Mouse (Mus musculus) urinary bladder, postnatal 4 days (tissue): Measurements from ENCODE around the gene Ccdc71.

Experiments used
- DNase-seq, 2 experiments: peaks; one replicate each; pipeline ENCODE4 v3.0.0; 2021 to 2022; ENCODE audit warnings: low spot score in 2 of 2

Ccdc71 gene

DNA sequence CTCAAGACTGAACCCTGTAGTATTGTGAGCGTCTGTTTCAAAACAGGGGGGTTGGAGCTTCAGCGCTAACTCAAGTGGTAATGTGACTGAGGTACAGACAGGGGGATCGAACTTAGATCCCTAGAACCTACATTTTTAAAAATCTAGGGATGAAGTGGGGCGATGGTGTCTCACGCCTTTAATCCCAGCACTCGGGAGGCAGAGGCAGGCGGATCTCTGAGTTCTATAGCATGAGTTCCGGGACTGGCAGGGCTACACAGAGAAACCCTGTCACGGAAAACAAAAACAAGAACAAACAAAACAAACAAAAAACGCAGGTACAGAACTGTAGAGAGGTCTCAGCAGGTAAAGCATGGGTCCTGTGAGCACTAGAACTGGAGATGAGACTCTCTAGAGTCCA is 3.4 kb upstream of the Ccdc71 start:
- no peak for DNase-seq

DNA sequence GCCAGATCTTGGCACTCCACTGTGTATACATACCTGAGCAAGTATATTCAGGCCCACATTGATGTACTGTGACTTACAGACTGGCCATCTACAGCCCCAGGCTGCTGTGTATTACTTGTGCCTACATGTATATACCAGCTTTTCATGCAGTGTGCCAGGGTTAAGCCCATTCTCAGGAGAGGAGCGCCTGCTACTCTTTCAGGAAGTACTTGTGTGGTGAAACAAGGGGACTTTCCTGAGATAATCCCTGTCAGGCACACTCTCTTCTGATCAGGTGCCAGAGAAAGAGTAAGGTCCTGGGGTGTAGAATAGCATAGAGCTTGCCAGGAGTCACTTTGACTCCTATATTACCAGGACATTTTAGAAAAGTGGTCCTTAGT is 398 bp upstream of the Ccdc71 start:
- no peak for DNase-seq

DNA sequence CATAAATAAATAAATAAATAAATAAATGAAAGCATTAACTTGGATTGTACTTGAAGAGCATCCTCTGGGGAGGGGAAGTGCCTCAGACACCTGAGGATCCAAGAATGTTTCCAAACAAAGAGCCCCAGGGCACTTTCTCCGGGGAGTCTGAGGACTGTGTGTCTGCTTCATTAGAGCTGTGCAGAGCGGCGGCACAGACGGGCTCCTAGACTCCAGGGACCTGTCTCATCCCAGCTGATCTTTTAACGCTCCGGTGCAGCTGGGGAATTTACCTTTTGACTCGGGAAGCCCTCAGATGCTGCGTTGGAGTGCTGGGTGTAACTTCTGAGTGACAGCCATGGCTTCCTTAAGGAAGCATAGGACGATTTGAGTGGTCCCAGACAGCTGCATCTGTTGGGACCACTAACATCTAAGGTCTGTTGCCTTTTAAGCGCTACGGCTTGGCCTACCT is 879 bp downstream of the Ccdc71 start, which contains the start of gene Klhdc8b:
Klhdc8b (minus strand) TSS at position 401 of the 451 bp plus-strand sequence.
- DNase-seq: peak in 1 of 2 experiments; percentile 17

DNA sequence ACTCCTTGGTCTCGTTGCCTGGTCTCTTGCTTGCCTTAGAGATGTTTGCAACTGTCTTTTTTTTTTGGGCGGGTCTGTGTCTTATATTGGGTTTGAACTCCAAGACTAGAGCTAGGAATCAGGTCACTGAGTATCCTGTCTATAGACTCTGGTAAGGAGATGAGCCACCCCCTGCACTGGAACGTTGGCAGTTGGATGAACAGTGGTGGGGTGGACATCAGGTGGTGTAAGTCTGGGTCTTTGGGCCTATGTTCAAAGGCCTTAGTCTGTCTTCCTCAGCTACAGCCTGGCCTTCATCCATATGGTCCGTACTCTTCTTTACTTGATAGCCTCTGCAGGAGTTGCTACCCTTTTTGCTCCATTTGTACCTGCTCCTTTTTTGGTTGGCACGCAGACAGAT is 1.3 kb downstream of the Ccdc71 start:
- DNase-seq: peak in 1 of 2 experiments; percentile 16

DNA sequence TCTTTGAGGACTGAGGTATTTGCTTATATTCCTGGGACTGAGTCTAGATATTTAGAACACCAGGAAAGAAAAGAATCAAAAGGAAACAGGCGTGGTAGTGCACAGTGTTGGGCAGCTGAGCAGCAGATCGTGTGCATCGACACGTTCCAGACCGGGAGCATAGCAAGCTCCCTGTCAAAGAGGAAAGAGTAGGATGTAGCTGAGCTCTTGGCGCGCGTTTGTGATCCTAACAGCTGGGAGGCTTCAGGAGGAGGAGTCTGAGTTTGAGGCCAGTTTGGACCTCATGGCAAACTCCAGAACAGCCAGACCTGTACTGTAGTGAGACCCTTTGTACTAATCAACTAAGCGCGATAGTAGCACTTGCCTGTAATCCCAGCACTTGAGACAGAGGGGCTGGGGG is 1.9 kb downstream of the Ccdc71 start:
- DNase-seq: peak in 1 of 2 experiments; percentile 47

DNA sequence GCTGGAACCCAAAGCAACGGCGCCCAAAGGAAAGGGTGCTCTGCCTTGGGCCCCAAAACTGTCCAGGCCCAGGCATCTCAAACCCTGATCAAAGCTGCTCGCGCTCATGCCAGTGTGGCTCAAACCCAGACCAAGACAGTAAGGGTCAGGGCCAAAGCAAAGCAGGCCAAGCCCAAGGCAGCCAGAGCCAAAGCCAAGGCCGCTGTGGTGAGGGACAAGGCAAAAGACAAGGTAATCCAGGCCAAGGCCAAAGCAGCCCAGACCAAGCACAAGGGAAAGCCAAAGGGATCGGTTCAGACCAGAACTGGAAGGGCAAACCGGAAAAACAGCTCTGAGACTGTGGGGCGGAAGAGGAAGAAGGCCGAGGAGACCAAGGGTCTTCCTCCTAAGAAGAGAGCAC is 3.4 kb downstream of the Ccdc71 start:
- peak in 1 of 2 experiments; percentile 18 for DNase-seq

DNA sequence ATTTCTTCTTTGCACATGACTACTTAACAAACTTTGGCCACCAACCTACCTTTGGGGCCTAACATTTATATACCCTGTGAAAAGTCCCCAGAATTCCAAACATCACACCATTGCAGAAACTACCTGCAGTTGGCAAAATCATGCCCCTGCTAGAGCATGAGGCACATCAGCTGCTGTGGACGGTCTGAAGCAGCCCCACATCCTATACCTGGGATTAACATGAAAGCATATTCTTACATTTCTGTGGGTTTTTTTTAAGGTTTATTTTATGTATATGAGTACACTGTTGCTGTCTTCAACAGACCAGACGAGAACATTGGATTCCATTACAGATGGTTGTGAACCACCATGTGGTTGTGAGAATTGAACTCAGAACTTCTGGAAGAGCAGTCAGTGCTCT is 5.9 kb downstream of the Ccdc71 start:
- no peak for DNase-seq

DNA sequence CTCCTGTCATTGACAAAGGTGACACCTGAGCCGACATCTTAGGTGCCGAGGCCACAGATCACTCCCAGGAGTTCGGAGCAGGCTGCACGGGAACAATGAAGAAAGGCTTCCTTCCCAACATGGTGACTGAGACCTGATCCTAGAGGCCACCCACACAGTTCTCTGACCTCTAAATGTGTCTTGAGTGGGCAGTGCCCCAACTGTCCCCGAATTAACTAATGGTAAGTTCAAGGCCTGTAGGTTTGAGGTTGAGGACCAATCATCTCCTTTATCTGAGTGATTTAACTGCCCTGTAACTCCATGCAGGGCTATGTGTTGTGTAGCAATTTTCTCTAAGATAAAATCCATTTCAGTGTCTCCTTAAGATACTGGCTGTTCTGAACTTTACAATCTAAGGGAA is 9.1 kb downstream of the Ccdc71 start:
- DNase-seq: no peak

DNA sequence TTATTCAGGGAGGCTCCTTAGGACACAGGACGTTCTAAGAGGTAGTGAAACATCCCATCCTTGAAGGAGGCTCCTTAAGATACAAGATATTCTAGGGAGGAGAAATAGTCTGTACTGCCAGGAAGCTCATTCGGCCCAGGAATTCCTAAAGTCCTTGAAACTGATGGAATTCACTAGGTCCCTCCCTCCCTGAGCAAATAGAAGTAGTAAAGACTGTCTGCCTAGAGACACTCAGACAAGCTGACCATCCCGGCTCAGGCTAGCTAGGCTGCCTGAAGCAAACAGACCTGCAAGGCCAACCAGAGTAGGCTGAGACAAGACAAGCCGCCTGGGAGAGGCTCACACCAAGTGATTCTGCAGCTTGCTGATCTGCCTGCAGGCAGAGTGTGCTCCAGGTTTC is 9.5 kb downstream of the Ccdc71 start:
- DNase-seq: no peak

DNA sequence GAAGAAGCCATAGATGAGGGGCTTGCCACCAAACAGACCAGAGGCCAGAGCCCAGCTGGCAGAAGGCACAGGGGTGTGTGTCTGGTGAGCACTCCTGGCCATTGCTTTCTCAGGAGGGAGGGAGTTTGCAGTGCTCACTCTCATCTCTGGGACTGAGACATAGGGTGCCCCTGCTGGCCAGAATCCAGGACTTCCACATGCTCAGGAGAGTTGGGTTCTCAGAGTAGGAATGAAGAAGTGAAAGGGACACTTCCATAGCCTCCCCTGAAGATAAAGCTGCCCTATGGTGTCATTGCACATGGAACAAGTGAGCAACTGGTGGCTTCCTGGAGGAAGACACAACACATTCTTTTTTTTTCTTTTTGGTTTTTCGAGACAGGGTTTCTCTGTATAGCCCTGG is 14.2 kb downstream of the Ccdc71 start:
- DNase-seq: no peak

DNA sequence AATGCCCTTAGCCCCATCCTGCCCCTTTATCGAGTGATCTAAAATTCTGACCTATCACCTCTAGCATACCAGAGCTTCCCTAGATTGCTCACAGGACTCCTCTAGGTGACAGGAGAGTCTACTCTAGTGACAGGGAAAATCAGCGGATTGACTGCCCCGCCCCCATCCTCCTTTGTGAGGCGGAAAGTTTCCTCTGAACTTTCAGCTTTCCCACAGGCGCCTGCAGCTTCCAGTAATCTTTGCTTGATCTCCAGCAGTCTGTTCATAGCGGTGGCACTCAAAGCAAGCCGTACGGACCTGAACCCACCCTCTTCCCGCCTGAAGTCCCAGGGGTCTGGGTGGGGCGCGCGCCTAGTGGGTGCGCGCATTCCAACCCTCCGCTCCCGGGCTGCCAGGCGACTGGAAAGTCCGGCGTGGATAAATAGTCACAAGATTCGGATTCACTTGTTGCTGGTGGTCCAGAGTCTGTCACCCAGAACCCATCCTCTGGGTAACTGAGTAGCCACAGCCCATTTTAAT is 18.4 kb downstream of the Ccdc71 start:
- DNase-seq: peak; percentile 80 to 82

DNA sequence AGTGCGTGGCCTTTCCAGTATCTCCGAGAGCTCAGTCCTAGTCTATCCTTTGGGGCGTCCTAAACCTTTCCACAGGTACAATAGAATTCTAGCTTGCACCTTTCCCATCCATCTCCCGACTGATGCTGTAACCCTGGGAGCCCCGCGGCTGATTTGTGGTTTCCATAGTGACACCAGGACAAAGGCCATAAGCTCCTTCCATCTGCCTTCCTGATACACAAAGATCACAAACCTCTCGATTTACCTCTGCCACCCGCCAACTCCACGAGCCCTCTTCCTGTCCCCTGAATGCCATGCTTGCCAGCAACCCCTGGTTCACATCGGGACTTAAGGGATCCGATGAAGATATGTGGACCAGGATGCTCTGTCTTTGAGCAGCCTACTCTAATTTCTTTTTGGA is 18.9 kb downstream of the Ccdc71 start:
- no peak for DNase-seq

DNA sequence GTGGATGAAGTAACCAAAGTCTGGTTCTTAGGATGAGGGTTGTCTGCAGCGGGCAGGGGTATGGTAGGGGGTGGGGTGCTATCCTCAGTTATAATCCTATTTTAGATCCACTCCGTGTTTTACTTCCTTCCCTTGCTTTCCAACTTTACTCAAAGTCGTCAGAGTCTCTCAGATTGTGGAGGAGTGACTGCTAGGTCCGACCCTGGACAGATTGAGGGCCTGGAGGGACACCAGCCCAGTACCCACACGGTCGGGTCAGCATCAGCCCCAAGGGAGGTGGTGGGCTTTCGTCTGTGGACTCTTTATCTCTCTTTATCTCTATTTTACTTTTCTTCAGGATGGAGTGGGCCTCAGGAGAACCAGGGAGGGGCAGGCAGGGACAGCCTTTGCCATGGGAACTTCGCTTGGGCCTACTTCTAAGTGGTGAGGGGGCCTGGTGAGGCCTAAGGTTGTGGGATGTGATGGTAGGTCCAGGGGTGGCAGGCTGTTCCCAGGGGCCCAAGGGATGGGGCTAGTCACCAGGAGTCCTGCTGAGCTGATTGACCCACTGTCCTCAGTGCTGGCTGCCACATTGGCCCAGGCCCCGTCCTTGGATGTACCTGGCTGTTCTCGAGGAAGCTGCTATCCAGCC is 19.5 kb downstream of the Ccdc71 start, which contains the start of gene Lamb2:
Lamb2 (plus strand) TSS at position 16 of the 631 bp plus-strand sequence.
- DNase-seq: no peak

DNA sequence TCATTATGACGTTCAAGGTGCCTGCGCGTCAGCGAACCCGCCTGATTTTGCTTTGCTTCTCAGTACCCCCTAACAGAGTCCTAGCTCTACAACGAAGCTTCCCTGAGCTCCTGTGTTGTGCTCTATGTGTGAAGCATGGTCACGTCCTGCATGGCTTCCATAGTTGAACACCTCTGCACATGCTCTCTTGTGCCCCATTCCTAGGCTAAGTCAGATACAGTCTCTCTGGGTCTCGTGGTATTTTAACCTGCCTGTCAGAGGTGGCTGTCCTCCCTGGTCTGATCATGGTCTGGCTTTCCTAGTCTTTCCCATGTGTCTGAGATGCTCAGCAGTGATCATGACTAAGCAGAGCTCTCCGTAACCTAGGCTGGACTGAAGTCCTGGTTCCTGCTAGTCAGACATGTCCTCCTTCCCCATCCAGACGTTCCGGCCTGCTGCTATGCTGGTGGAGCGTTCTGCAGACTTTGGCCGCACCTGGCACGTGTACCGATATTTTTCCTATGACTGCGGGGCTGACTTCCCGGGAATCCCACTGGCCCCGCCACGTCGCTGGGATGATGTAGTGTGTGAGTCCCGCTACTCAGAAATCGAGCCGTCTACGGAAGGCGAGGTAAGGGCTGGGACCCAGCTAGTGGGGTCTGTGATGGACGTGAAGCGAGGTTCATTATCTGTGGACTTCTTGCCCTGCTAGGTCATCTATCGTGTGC is 20.6 kb downstream of the Ccdc71 start:
- DNase-seq: no peak

DNA sequence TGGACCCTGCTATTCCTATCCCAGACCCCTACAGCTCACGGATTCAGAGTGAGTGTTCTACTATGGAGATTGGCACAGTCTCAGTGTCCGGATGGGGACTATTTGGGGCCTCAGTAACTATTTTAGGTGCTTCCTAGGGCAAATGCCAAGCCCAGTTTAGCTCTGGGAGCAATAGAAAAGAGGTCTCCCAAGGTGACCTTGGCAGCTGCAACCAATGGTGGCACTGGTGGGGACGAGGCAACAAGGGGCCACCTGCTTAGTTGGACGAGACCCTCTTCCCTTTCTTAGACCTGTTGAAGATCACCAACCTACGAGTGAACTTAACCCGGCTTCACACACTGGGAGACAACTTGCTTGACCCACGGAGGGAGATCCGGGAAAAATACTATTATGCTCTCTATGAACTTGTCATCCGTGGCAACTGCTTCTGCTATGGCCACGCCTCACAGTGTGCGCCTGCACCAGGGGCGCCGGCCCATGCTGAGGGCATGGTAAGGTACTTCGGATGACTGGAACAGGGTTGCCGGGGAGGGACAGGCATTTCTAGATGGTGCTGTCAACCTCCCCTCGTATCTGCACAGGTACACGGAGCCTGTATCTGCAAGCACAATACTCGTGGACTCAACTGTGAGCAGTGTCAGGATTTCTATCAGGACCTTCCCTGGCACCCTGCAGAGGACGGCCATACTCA is 21.3 kb downstream of the Ccdc71 start:
- no peak for DNase-seq

DNA sequence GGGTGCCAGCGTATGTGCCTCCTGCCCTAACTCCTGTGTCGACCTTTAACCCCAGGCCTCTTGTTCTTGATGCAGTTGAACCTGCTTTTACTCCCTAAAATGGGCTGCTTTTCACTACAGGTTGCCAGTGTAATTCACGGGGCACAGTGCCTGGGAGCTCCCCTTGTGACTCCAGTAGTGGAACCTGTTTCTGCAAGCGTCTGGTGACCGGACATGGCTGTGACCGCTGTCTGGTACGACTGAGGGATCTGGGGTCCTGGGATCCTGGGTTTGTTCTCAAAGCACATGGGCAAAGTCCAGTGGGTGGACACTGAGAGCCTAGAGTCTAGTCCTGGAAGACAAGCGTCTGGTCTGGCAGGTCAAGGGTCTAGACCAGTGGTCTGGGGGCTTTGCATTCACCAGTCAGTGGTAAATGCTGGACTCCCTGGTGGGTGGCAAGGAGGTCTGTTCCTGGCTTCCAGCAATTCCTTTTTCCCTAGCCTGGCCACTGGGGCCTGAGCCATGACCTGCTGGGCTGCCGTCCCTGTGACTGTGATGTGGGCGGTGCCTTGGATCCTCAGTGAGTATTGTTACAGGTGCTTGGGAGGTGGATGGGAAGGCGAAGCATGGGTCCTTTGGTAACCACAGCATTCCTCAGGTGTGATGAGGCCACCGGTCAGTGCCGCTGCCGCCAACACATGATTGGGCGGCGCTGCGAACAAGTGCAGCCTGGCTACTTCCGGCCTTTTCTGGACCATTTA is 22.9 kb downstream of the Ccdc71 start:
- no peak for DNase-seq

DNA sequence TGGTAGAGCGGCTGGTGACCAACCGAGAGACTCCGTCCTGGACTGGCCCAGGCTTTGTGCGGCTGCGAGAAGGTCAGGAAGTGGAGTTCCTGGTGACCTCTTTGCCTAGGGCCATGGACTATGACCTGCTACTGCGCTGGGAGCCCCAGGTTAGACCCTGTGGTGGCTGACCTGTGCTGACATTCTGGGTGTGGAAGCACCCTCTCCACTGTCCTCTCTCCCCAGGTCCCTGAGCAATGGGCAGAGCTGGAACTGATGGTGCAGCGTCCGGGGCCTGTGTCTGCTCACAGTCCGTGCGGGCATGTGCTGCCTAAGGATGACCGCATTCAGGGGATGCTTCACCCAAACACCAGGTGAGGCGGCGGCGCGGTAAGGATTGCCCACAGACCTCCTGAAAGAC is 23.7 kb downstream of the Ccdc71 start:
- DNase-seq: no peak

DNA sequence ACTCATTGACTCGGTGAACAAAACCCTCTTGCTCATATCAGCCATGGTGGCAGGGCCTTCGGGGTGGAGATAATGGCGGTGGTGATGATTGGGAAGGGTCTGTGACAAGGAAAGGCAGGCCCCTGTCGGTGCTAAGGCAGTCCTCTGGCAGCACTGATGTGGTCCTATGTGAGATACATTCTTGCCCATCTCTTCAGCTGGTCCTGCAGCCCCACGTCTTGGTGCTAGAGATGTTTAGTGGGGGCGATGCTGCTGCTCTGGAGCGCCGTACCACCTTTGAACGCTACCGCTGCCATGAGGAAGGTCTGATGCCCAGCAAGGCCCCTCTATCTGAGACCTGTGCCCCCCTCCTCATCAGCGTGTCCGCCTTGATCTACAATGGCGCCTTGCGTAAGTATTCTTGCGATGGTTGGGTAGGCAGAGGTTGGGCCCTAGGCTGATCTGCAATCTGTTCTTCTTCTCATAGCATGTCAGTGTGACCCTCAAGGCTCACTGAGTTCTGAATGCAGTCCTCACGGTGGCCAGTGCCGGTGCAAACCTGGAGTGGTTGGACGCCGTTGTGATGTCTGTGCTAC is 25.1 kb downstream of the Ccdc71 start:
- DNase-seq: no peak

DNA sequence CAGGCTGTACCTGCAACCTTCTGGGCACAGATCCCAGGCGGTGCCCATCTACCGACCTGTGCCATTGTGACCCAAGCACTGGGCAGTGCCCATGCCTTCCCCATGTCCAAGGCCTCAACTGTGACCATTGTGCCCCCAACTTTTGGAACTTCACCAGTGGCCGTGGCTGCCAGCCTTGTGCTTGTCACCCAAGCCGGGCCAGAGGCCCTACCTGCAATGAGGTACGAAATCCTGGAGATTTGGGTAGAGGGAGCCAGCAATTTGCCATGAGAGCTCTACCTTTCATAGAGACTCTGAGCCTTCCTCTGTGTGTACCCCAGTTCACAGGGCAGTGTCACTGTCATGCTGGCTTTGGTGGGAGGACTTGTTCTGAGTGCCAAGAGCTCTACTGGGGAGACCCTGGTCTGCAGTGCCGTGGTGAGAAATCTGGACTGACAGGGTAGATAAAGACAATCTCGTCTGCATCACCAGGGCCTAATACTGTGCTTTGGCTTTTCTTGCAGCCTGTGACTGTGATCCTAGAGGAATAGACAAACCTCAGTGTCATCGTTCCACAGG is 26.7 kb downstream of the Ccdc71 start:
- no peak for DNase-seq

DNA sequence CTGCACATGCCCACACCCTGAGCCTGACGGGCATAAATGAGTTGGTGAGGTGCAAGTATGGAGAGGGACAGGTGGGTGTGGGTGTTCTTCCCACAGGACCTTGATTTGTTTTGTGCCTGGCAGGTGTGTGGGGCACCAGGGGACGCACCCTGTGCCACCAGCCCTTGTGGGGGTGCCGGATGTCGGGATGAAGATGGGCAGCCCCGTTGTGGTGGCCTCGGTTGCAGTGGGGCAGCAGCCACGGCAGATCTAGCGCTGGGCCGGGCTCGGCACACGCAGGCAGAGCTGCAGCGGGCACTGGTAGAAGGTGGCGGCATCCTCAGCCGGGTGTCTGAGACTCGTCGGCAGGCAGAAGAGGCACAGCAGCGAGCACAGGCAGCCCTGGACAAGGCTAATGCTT is 28.1 kb downstream of the Ccdc71 start:
- no peak for DNase-seq

DNA sequence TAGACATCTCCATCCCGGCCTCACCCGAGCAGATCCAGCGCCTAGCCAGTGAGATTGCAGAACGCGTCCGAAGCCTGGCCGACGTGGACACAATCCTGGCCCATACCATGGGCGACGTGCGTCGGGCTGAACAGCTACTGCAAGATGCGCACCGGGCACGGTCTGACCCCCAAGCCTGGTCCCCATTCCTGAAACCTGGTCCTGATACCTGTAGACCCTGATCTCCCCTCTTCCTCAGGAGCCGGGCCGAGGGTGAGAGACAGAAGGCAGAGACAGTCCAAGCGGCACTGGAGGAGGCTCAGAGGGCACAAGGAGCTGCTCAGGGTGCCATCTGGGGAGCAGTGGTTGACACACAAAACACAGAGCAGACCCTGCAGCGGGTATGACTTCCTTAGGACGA is 28.9 kb downstream of the Ccdc71 start:
- DNase-seq: no peak
